Mouse (Mus musculus) heart, adult 2 months (tissue): ENCODE data around the gene Arhgap32. TPM values are rescaled to one million over a fixed set of nuclear protein-coding genes. Genes with fewer than 3 reads are reported as not detected.
A peak's percentile ranks its signal among the peaks of the same experiment; 100 is the strongest.
"Not testable (repeated sequence)": the region's sequence is repeated elsewhere in the genome, so short reads cannot be mapped to it uniquely, and the experiment has no call there.

Source experiments
- DNase-seq, 2 experiments: peaks; one replicate each; pipeline ENCODE4 v3.0.0; 2021
- H3K27ac ChIP-seq: fragments of 200-600 bp; 2 replicates; pipeline ENCODE4 v1.8.1; 2022
- H3K27me3 ChIP-seq: fragments of 200-500 bp; 2 replicates; pipeline ENCODE4 v1.6.1; 2012; ENCODE audit warnings: mild to moderate bottlenecking, low read length, inconsistent platforms, mixed read lengths; ENCODE audit not compliant: control insufficient read depth, insufficient read depth
- H3K36me3 ChIP-seq: fragments of 200-500 bp; 2 replicates; pipeline ENCODE4 v1.6.1; 2012; ENCODE audit warnings: low read length, inconsistent platforms; ENCODE audit not compliant: control insufficient read depth, insufficient read depth
- H3K4me1 ChIP-seq: fragments of 200-500 bp; 2 replicates; pipeline ENCODE4 v1.6.1; 2011; ENCODE audit warnings: low read length; ENCODE audit not compliant: control insufficient read depth, insufficient read depth
- H3K4me3 ChIP-seq: fragments of 200-600 bp; 2 replicates; pipeline ENCODE4 v1.8.1; 2022
- H3K79me2 ChIP-seq: fragments of 200-500 bp; replicated peaks from 2 replicates; pipeline ENCODE4 v1.6.1; 2012; ENCODE audit warnings: mild to moderate bottlenecking, inconsistent platforms, low read length, moderate library complexity, mixed read lengths; ENCODE audit not compliant: control insufficient read depth, insufficient read depth
- H3K9ac ChIP-seq: fragments of 200-500 bp; 2 replicates; pipeline ENCODE4 v1.6.1; 2012; ENCODE audit warnings: low read depth, mild to moderate bottlenecking, control low read depth, inconsistent platforms, low read length, mixed read lengths
- CTCF ChIP-seq: fragments of 200-600 bp; IDR thresholded peaks from 2 replicates; pipeline ENCODE4 v1.8.1; 2022; ENCODE audit warnings: antibody characterized with exemption, mild to moderate bottlenecking, moderate library complexity
- EP300 ChIP-seq: fragments of 200-500 bp; IDR thresholded peaks from 2 replicates; pipeline ENCODE4 v1.6.1; 2011; ENCODE audit warnings: low read depth, low read length, control low read depth; ENCODE audit not compliant: insufficient read depth
- POLR2A ChIP-seq: fragments of 200-500 bp; IDR thresholded peaks from 2 replicates; pipeline ENCODE4 v1.6.1; 2011; ENCODE audit warnings: mild to moderate bottlenecking, low read depth, low read length, control low read depth; ENCODE audit not compliant: insufficient read depth
- WGBS: fragments of 180-500 bp; shearing (Covaris S2); methylation state at CpG from one replicate; pipeline ENCODE4 v1.1.7; 2018; 5-methylcytosine and 5-hydroxymethylcytosine counted together
- intact Hi-C: fragments of 180-260 bp; cut with DNase I; formaldehyde crosslinking; loops from one replicate; pipeline ENCODE4 v1.15.1; 2025
- polyA plus RNA-seq: library from polyadenylated mRNA; depleted of rRNA; stranded (reverse); fragments of >200 nt; gene quantifications from 2 replicates; pipeline ENCODE4 v1.2.3, GENCODE M21; 2012
- total RNA-seq, 2 experiments: library from RNA; stranded (reverse); gene quantifications; 2 replicates each; pipeline ENCODE4 v1.2.3; 2021

The Arhgap32 gene
- total and polyA plus RNA-seq, 3 experiments, result 3.2 to 20.8 (median 18.0) TPM

DNA sequence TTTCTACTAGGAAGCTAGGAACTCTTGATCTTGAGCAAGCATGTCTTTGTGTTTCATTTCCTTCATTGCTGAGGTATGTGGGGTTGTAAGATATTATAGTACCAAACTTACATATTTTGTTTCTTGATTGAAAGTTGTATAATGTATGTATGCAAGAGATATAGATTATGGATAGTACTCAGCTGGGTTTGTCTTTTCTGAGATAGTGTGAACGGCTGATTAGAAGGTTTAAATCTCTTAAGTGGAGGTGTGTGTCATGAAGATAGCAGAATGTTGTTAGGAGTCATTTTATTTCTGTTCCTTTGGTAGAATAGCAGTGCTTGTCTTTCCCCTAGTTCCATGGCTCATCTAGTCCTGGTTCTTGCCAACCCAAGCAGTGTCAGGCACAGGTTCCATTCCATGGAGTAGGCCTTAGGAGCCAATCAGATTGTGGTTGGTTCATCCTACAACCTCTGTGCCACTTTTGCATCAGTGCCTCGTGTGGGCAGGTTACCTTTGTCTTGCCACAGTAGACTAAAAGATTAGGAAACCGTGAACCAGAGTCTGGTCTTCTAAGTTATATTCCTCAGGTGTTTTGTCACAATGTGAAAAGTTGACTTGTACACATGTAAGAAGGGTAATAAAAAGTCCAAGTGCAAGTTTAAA, 38.9 kb downstream of the Arhgap32 start:
- Histone ChIP-seq H3K4me1 (peaks cover under 1% of the 10 kb centered on the region), H3K27me3 (no peaks in the 10 kb centered on the region), H3K9ac (no peak overlapping the region), H3K4me3 (no peak overlapping the region), H3K79me2 (no peaks in the 10 kb centered on the region), H3K36me3 (no peaks in the 10 kb centered on the region; the same call in 1 of the 2 replicates), H3K27ac (no peak overlapping the region)
- WGBS, result 79% methylated on average over 3 of the region's 3 CpGs
- intact Hi-C loops, result loop anchor here (5.0 kb wide), 1 partner anchor 598 kb away; no protein-coding TSS in a partner anchor
- DNase-seq, result no peak
- TF ChIP-seq EP300, result no peak

DNA sequence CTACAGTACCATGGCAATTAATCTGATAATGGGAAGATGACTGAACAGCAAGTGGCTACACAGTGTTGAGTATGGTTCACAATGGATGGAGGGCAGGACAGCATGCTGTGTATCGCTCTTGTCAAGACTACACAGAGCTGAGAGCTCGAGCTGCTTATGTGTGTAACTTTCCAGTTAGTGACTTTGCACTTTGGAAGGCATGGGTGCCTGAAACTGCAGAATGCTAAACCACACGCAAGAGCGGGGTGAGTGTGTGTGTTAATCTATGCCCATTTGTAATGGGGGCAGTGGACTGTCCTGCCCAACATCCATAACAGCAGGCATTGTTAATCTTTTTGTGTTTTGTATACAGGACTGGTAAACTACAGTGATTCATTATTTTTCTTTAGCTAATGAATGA, 40.8 kb downstream of the Arhgap32 start:
- H3K4me1 ChIP-seq, result no peaks in the 10 kb centered on the region; the same call in none of the 2 replicates
- 92% methylated on average over 4 of the region's 4 CpGs for WGBS
- no peak overlapping the region for H3K9ac ChIP-seq
- no peaks in the 10 kb centered on the region for H3K27me3 ChIP-seq
- no peaks in the 10 kb centered on the region; the same call in 1 of the 2 replicates for H3K36me3 ChIP-seq
- H3K4me3 ChIP-seq, result no peak overlapping the region
- intact Hi-C loops, result loop anchor here (5.0 kb wide), 1 partner anchor 599 kb away; no protein-coding TSS in a partner anchor
- no peaks in the 10 kb centered on the region for H3K79me2 ChIP-seq
- H3K27ac ChIP-seq, result no peak overlapping the region
- DNase-seq, result no peak
- TF ChIP-seq CTCF (no peak), EP300 (no peak), POLR2A (no peak)

DNA sequence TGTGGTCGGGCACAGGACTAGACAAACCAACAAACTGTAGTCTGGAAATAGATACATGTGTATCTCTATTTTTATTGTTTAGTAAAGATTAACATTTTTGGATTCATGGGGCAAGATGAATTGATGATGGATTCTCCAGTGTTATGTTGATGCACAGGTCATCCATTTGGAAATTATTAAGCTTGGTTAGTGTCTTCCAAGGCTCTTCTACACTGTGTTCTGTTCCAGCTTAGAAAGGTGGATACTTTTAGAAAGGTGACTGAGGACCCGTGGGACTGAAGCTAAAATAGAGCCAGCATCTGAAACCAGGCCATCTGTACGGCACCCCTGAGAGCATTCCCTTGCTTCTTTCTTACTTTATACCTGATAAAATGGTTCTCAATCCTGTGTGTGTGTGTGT, 41.3 kb downstream of the Arhgap32 start:
- H3K27me3 ChIP-seq, result no peaks in the 10 kb centered on the region
- no peak for DNase-seq
- TF ChIP-seq CTCF (no peak), POLR2A (no peak), EP300 (no peak)
- H3K4me1 ChIP-seq, result no peaks in the 10 kb centered on the region; the same call in 1 of the 2 replicates
- H3K4me3 ChIP-seq, result no peak overlapping the region
- intact Hi-C loops, result loop anchor here (5.0 kb wide), 1 partner anchor 600 kb away; no protein-coding TSS in a partner anchor
- H3K9ac ChIP-seq, result no peak overlapping the region
- no peaks in the 10 kb centered on the region for H3K79me2 ChIP-seq
- H3K27ac ChIP-seq, result no peak overlapping the region
- H3K36me3 ChIP-seq, result no peaks in the 10 kb centered on the region; the same call in 1 of the 2 replicates
- 44% methylated on average over 3 of the region's 3 CpGs for WGBS

DNA sequence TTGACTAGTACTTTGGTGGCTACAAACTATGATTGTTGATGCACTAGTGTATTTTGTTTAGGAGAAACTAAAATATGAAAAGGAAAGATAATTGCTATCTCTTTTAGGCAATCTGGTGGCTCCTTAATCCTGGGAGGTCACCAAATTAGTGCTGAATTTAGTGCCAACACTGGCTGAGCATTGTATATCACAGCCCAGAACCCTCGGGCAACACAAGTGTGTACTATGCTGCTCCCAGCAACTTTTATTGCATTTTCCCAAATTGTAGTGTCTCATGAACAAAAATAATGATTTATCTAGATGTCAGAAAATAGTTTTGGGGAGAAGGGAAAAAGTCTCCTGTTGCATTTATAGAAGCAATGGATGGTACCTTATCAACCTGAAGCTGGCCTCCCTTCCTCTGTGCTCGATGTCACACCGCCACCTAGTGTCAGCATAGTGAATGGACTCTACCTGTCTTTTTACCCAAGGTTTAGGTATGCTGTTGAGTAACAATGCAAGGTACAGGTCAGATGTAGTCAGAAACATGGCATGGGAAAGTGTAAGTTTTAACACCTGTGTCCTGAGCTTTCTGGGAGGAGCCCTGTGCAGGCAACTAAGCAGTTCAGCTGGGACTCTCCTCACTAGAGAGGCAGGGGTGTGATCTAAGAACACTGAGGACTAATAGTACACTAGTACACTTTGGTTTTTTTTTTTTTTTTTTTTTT, 43.1 kb downstream of the Arhgap32 start:
- H3K4me1 ChIP-seq, result peaks cover 1% of the 10 kb centered on the region; the same call in 1 of the 2 replicates
- 24% methylated on average over 3 of the region's 3 CpGs for WGBS
- peak; percentile 52 to 74 for DNase-seq
- H3K36me3 ChIP-seq, result no peaks in the 10 kb centered on the region; the same call in 1 of the 2 replicates
- TF ChIP-seq CTCF (peak; percentile 97), EP300 (peak; percentile 88), POLR2A (no peak)
- H3K79me2 ChIP-seq, result no peaks in the 10 kb centered on the region
- intact Hi-C loops, result loop anchor here (1.0 to 5.0 kb wide), 3 partner anchors 188 to 602 kb away; no protein-coding TSS in a partner anchor
- no peak overlapping the region for H3K9ac ChIP-seq
- no peak overlapping the region for H3K4me3 ChIP-seq
- no peak overlapping the region for H3K27ac ChIP-seq
- no peaks in the 10 kb centered on the region for H3K27me3 ChIP-seq

DNA sequence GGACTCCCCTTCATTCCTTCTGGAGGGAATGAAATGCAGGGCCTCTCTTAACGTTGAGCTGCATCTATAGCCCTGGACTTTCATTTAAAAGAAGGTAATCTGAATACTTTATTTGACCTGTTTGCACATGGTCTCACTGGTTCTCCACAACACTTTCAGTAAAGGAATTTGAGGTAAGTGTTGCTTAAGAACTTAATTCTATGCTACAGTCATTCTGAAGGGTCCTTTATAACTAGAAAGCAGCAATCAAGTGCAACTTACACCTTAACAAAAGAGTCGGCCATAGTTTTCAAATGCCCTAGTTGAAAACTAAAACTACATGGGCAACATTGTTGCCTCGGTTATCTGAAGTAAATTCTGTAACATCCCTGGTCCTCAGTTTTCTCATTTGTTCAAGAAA, 43.8 kb downstream of the Arhgap32 start:
- WGBS, result 82% methylated on average over 3 of the region's 3 CpGs
- TF ChIP-seq POLR2A (no peak), CTCF (no peak), EP300 (no peak)
- Histone ChIP-seq H3K36me3 (no peaks in the 10 kb centered on the region; the same call in 1 of the 2 replicates), H3K9ac (no peak overlapping the region), H3K79me2 (no peaks in the 10 kb centered on the region), H3K27me3 (no peaks in the 10 kb centered on the region), H3K4me3 (no peak overlapping the region), H3K4me1 (peaks cover 1% of the 10 kb centered on the region; the same call in 1 of the 2 replicates), H3K27ac (no peak overlapping the region)
- DNase-seq, result no peak
- intact Hi-C loops, result loop anchor here (1.0 to 5.0 kb wide), 3 partner anchors 188 to 602 kb away; no protein-coding TSS in a partner anchor

DNA sequence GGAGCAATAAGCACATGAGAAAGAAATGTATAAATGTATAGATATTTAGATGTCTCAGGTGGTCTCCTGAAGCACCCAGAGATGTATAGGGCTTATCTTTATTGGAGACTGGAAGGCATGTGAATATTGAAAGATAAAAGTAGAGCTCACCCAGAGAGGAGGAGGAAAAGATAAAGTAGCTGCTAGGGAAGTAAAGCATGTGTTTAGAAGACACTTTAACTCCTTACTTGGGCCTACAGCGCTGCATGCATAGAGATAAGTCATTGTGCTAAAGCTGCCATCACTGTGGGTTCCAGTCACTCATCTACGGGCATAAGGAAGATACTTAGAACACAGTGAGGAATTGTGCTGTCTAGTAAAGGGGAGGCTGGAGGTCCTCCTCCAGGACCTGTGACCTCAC, 46.9 kb downstream of the Arhgap32 start:
- WGBS, result 83% methylated on average over 2 of the region's 2 CpGs
- H3K27me3 ChIP-seq, result no peaks in the 10 kb centered on the region

DNA sequence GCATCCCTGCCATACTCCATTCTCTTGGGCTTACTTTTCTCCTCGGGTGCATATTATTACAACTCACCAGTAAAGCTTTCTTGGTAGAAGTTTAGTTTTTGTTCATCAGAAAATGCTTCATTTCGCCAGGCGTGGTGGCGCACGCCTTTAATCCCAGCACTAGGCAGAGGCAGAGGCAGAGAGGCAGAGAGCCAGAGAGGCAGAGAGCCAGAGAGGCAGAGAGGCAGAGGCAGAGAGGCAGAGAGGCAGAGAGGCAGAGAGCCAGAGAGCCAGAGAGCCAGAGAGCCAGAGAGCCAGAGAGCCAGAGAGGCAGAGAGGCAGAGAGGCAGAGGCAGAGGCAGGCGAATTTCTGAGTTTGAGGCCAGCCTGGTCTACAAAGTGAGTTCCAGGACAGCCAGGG, 47.9 kb downstream of the Arhgap32 start:
- H3K27me3 ChIP-seq, H3K4me1 ChIP-seq, H3K9ac ChIP-seq, H3K36me3 ChIP-seq, H3K79me2 ChIP-seq, H3K27ac ChIP-seq, H3K4me3 ChIP-seq, intact Hi-C loops: not testable (repeated sequence)
- 68% methylated on average over 6 of the region's 6 CpGs for WGBS
- peak in 1 of 2 experiments; percentile 36 for DNase-seq

More for the DNA sequence above, 46.9 kb downstream of the Arhgap32 start:
- Histone ChIP-seq H3K4me3 (no peak overlapping the region), H3K4me1 (peaks cover 1% of the 10 kb centered on the region; the same call in 1 of the 2 replicates), H3K36me3 (peaks cover 3% of the 10 kb centered on the region), H3K79me2 (no peaks in the 10 kb centered on the region), H3K27ac (no peak overlapping the region), H3K9ac (no peak overlapping the region)
- intact Hi-C loops, result no loop called here
- TF ChIP-seq POLR2A, result no peak
- TF ChIP-seq EP300, result no peak
- TF ChIP-seq CTCF, result no peak
- no peak for DNase-seq
